Mouse (Mus musculus): Measurements from ENCODE around the gene Arl4a.

- TF ChIP-seq CTCF (IDR thresholded peaks at IDR 0.05; ENCODE audit: insufficient read depth, low read length) (no peak), POLR2A (IDR thresholded peaks at IDR 0.05; ENCODE audit: borderline replicate concordance, extremely low read depth, low read depth, low read length) (no peak)
Measured at GRCm38 (mm10) chr12:40009866-40010265, 28.0 kb downstream of the Arl4a start.

Measured in lung, adult 2 months (tissue).